Mouse (Mus musculus) skeletal muscle tissue, adult 2 months (tissue): Measurements from ENCODE around the gene Fbln2.

Experiments
- DNase-seq: peaks from one replicate; pipeline ENCODE4 v3.0.0-alpha.2; 2012; ENCODE audit warnings: low read depth, low spot score

Gene Fbln2

DNA sequence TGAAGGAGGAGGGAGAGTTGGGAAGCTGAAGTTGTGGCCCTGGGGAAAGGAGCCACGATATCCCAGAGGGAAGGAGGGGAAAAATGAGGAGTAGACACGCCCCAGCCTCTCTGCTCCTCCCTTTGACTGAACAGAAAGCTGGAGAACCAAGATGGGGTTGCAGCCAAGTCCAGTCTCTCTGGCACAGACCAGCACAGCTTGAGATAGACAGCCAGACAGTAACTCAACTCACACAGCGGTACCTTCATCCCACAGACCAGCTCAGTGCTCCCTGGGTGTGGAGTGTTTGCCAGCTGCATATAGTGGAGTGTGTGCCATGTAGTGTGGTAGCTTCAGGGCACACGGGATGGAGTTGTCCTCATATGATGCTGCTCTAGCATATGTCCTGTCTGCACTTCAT lies 16.7 kb downstream of the Fbln2 start:
- DNase-seq: no peak

DNA sequence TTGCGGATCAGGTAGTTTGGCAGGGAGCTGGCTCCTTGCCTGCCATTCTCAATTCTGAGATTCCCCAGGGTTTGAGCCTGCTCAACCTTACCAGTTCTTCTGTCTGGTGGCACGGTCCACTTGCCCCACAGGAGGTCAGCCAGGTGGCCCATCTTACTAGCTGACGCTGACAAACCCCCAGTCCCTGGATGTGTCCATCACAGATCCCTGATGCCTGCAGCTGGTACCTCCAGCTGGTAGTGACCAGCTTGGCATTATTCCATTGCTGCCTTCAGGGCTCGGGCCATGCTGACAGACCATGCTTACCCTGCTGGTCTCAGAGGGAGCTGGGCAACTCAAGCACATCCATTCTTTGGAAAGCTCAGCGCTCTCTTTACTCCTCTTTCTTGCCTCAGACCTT lies 18.7 kb downstream of the Fbln2 start:
- DNase-seq: no peak

DNA sequence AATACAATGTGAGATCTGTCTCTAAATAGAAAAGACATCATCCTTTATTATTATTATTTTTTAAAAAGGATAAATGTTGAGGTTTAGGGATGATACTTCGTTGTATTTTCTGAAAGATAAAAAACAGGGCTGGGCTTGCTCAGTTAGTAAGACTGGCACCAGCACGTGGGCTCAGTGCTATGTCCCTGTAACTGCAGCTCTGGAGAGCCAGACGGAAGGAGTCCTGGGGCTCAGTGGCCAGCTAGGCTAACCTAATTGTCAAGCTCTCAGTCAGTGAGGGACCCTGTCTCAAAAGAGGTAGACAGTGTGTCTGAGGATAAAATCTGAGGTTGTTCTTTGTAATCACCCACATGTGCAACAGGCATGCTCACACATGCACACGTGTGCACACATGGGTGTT lies 19.3 kb downstream of the Fbln2 start:
- DNase-seq: no peak

DNA sequence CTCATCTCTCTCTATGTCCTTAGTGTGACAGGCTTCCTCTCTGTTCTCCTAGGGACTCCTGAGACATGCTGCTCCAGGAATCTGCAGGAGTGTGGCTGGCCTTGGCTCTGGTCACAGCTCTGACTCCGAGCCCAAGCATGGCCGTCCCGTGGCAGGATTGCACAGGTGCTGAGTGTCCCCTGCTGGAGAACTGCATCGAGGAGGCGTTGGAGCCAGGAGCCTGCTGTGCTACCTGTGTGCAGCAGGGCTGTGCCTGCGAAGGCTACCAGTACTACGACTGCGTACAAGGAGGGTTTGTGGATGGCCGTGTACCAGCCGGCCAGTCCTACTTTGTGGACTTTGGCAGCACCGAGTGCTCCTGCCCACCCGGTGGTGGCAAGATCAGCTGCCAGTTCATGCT lies 20.8 kb downstream of the Fbln2 start:
- DNase-seq: no peak

DNA sequence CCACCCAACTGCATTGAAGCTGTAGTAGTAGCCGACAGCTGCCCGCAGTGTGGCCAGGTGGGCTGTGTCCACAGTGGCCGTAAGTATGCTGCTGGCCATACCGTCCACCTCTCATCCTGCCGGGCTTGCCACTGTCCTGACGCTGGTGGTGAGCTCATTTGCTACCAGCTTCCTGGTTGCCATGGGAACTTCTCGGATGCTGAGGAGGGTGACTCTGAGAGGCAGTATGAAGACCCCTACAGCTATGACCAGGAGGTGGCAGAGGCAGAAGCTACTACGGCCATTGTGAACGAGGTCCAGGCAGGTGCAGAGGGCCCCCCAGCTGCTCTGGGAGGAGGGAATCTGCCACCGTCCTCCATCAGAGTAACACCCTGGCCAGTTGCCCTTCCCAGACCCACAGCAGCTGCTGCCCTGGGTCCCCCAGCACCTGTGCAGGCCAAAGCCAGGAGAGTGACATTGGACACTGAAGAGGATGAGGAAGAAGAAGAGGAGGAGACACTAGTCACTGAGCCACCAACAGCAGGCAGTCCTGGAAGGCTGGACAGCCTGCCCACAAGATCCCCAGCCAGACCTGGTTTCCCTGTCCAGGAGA lies 21.3 kb downstream of the Fbln2 start:
- no peak for DNase-seq

DNA sequence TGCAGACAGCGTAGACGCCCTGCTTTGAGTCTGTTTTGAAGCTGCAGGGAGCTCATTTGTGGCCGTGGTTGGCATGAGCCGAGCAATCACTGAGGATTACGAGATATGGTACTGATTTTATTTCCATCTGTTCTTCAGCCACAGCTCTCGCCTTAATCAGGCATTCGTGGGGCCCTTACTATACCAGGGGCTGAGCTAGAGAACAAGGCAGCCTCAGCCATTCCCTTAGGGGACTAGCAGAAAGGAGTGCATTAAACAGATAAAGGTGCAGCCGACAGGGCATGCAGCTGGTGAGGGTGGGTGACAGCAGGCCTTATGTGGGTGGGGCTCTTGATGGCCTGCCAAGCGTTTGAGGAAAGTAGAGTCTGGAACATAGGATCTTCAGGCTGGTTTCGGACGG lies 23.8 kb downstream of the Fbln2 start:
- no peak for DNase-seq

DNA sequence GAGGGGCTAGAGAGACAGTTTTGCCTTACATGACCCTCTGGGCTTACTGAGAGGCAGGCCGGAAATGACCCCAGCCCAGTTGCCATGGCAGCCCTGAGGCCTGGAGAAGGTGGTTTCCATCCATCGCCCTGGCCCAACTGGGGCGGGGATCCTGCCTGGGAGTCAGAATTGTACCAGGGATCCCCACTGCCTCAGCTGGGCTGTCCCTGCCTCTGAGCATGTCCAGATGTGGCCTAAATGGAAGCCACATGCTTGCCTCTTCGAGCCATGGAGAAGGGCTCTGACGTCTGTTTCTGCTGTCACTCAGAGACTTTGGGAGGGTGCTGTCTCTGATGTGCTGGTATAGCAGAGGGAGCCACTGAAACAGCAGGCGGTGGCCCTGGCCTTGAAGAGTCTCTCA lies 24.2 kb downstream of the Fbln2 start:
- peak; percentile 58 for DNase-seq

DNA sequence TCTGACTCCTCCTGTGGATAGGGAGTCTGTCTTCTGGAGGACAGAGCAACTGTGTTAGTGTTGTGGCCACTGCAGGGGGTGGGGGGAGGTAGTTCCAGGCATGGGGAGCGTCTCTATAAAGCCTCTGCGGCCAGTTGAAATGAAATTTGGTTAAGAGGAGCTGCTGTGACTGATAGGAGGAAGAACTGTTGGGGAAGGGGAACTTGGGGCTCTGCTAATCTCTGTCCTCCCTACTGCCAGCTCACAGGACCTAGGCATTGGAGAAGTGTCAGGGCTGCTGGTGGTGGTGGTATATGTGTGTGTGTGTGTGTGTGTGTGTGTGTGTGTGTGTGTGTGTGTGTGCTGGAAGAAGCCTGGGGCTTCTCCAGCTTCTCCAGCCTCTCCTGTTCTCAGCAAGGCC lies 25.0 kb downstream of the Fbln2 start:
- no peak for DNase-seq

DNA sequence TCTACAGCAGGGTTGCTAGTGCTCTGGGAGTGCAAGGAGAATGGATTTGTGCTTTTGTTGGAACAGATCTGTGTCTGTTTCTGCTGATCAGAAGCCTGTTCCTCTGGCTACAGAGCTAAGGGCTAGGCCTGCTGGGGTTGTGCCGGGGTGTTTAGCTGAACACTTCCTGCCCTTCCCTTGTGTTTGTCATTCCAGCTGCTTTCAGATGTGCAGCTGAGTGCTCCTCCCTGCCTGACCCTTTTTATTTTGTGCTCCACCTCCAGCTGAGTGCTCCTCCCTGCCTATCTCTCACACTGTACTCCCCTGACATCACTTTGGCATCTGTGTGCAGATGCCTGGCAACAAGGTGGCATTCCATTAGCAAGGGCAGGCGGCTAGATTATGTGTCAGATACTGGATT lies 28.3 kb downstream of the Fbln2 start:
- DNase-seq: no peak

DNA sequence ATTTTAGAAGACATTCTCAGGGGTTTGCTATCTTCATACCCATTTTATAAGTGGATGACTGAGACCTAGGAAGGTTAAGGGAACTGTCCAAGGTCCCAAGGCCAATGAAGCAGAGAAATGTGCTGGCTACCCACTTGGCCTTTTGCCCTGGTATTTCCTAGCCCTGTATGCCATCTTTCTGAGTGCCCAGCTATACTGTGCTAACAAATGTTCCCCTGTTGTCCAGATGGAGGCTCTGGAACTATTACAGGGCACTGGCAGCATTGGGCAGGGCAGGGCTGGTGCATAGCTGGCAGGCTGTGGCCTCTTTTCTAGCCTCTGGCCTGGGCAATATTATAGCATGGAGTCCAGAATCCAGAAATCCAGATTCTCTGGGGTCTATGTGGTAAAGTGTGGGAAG lies 28.7 kb downstream of the Fbln2 start:
- no peak for DNase-seq

DNA sequence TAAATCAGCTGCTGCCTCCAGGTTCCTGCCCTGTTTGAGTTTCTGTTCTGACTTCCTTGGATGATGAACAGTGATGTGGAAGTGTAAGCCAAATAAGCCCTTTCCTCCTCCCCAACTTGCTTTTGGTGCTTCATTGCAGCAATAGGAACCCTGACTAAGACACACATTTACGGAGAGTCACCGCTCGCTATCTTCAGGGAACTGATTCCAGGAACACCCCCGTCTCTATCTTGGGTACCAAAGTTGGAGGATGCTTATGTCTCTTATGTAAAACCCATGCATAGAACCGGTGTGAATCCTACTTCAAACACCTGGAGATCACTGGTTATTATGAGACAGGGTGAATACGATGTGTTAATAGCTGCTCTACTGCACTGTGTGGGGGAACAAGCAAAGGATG lies 31.1 kb downstream of the Fbln2 start:
- DNase-seq: no peak

DNA sequence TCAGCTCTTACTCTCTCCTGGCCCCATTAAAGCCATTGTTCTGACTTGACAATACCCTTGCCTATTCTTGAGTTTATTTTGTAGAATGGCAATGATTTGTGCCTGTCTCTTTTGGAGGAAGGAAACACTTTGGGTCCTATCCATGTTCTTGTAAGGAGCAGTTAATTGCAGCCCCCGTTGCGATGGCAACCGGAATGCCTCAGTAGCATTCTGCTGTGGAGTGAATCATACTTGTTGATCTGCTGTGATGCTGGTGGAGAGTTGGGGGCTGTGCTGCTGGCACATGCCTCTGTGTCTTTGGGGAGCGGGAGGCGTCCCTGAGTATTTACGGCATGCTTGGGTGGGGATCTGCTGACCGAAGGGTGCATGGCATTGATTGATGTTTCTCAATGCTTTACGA lies 32.1 kb downstream of the Fbln2 start:
- no peak for DNase-seq

DNA sequence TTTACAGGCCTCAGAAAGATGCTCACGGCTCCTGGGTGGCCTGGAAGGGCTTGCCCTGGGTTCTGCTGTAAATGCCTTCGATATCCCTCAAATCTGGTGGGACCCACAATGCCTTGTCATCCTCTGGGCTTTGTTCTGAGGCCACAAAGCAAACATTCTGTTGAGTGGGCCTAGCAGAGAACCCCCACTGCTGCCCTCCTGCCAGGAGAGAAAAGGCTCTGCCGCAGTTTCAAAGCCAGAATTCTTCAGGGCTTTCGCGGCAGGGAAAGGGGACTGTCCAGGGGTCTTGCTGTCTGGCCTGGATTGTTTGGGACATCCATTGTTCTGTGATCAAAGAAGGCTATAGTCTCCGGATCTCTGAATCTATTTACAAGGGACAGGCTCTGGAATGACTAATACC lies 33.1 kb downstream of the Fbln2 start:
- DNase-seq: no peak

DNA sequence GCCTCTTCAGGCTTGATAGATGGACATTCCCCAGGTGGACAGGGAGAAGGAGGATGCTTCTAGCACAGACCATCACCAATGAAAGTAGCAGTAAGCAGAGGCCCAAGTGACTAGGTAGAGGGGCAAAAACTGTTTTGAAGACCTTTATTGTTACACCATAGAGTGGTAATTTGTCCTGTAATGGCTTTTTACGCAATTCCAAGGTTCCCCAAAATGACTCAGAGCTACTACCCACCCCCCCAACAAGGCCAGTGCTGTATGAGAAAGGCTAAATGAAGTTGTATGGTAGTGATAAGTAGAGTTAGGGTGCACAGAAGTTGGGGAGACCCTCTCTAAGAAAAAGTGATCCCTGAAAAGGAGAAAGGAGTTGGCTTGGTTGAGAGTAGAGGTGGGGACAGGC lies 35.1 kb downstream of the Fbln2 start:
- DNase-seq: no peak

DNA sequence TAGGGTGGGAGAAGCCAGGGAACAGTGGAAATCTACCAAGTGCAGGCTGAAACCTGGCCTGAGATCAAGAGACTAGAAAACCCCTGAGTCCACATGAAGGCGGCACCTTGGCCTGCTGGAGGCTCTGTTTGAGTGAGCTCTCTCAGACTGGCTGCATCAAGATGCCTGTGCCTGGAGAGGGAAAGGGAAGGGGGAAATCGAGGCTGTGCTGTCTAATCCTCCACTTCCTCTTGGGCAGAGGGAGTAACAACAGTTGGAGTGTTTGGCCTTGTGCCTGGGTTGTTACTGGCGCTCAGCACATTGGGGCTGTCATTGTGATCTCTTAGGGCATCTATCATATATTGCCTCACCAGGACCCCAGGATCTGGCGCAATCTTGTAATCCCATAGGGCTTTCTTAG lies 36.4 kb downstream of the Fbln2 start:
- DNase-seq: peak; percentile 57

DNA sequence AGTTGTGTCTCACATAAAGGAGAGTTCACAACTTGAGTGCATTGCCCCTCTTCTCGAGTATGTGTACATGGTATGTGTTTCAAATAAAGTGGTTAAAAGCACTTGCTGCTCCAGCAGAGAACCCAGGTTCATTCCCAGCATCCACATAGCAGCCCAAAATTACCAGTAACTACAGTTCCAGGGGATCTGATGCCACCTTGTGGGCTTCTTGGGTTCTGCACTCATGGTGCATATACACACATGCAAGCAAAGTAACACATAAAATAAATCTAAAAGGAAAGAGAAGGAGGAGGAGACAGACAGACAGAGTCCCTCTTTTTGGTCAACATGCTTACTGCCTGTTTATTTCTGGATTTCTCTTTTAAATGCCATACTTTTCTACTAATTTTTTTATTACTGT lies 37.5 kb downstream of the Fbln2 start:
- no peak for DNase-seq

DNA sequence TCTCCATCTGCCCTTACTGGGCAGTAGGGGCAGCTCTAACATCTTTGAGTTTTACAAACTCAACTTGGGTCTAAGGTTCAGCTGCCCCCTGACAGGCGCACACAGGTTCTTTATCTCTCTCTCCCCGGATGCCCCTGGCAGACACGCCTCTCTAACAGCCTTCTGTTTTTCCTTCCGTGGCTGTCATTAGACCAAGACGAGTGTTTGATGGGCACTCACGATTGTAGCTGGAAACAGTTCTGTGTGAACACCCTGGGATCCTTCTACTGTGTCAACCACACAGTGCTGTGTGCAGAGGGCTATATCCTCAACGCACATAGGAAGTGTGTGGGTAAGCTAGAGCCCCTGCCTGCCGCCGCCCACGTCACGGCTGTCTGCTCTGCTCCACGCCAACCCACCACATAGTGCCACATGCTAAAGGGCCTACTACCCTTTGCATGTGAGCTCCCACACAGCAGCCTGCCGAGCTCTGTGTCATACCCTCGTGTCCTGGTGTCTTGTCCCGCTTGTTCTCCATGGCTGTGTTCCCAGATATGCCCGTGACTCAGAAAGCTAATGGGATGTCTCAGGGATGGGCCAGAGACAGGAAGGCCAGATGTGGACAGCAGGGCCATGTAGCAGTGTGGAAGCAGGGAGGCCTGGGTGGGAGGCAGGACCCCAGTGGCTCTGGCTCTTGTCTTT lies 47.3 kb downstream of the Fbln2 start:
- DNase-seq: peak; percentile 69

DNA sequence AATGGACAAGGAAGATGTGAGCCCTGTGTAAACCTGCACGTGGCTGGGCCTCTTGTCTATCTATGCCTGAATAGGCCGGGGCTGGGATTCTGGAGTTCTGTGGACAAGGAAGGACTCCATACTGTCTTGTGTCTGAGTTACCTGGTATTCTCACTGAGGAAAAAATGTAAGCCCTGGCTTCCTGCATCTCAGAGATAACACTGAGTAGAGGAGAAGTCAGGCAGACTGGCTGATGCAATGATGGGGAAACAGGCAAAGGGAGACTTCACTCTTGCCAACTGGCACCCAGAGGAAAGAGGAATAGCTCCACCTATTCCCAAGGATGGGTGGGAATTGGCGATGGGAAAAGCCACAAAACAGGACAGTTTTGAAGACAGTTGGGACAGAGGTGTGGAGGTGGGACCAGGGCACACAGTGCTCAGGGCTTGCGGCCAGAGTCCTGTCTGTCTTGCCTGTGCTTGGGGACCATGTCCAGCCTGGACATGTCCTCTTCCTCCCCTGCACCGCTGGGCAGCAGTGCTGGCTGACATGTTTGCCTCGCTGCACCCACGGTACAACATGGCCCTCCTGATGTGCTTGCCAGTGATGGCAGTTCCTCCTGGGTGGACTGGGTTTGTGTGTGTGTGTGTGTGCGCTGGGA lies 48.2 kb downstream of the Fbln2 start:
- peak; percentile 57 for DNase-seq

DNA sequence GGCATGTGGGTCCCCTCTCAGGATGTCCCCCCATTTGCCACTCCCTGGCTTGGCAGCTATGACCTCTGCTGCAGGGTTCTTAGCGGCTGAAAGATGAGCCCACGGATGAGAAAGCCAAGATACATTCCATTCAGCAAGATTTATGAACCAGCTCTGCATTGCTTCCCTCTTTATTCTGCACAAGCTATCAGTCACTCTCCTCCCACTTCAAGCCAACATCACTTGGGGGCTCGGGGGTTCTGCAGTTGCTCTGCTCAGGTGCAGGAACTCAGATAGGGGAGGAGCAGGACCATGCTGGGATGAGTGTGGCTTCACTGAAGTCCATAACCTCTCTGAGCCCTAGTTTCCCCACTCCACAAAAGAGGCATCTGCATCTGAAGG lies 48.7 kb downstream of the Fbln2 start:
- DNase-seq: no peak

DNA sequence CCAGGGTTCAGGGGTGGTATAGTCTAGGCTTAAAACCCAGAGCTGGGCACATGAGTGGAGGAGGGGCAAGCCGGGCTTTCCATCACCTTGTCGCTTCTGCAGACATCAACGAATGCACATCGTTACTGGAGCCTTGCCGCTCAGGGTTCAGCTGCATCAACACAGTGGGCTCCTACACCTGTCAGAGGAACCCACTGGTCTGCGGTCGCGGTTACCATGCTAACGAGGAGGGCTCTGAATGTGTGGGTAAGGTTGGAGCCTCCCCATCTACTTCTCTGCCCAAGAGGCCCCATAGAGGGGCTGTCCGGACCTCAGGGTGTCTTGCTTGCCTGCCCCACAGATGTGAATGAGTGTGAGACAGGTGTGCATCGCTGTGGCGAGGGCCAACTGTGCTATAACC lies 53.4 kb downstream of the Fbln2 start:
- no peak for DNase-seq

DNA sequence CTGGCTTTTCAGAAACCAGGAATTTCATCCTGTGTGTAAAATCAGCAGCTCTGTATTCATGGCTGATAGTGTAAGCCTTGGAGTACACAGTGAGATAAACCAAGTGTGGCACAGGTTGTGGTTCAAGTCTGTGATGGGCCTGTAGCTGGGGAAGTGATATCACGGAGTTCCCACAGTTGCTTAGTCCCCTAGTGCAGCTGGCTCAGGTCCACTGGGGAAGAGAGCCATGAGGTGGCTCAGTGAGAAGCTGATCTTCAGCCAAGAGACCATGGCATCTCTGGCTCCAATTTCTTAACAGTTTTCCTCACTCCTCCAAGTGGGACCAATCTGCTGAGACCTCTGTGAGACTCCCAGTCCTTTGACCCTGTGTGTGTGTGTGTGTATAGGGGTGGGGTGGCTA lies 54.4 kb downstream of the Fbln2 start:
- DNase-seq: no peak

DNA sequence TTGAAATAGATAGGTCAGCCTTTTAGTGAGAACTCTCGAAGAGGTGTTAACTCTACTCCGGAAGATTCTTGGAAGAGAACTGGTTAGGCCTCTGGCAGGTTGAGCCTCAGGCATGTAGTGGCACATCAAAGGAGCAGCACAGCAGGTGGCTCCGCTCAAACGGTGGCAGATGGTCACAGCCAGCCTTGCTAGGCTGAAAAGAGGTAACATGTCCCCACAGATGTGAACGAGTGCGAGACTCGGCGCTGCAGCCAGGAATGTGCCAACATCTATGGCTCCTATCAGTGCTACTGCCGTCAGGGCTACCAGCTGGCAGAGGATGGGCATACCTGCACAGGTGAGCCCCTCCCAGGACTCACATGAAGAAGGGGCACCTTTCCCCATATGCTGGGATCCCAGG lies 56.1 kb downstream of the Fbln2 start:
- no peak for DNase-seq

DNA sequence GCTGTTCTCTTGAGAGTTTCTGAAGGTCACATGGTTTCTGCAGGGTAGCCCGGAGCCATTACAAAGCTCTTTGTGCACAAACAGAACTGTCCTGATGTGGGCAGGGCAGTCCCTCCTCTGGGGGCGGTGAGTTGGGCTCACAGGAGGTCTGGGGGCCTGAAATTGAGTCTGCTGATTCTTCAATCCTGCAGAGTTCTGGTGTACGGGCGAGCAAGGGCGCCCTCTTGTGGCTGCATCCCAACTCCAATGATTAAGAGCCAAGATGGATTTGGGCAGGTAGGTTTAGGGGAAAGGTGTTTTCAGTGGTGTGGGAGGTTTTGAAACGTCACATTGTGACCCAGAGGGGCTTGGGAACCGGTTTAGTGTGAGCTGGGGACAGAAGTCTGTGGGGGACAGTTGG lies 65.3 kb downstream of the Fbln2 start:
- peak; percentile 40 for DNase-seq

DNA sequence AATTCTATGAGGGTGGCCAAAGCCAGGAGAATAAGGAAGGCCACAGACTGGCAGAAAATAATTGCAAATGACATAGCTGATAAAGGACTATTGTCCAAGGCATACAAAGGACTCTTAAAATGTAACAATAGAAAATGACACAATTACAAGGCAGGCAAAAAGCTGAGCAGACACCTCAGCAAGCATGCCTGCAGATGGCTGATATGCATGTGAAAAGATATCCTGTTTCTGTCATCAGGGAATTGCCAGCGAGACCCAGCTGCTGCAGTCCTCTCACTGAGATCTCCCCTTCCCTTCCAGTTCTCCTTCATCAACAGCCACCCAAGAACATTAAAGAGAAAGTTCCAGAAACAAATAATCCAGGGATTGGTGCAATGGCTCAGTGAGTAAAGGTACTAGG lies 66.0 kb downstream of the Fbln2 start:
- DNase-seq: no peak
